Mouse (Mus musculus): ENCODE measurements at regions not wholly inside any gene's neighbourhood (a gene's known extent, or its start where the extent isn't known, plus 50 kb on each side); places are given as distances from the start of the nearest gene placed in this dataset.

DNA sequence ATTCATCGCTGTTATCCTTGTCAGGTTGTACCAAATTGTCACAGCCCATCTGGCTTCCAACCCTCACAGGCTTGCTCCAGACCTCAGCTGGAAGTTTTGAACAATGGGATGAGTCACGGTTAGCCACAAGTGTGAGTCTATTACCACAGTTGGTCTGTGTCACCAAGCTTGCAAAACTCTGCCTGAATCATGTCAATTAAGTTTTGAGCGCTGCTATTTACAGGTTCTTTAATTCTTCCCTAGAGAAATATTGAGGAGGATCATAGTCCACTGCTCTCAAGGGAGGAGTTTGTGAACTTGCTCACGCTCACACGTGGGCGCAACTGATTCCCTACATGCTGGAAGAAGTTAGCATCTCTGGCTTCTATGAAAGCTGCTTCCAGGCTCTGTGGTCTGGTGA lies 292.6 kb downstream of the Lmo4 start:
- TF ChIP-seq CTCF (IDR thresholded peaks at IDR 0.05) = no peak
- ATAC-seq (peak; percentile 97), DNase-seq (ENCODE audit: low read depth, low spot score) (peak; percentile 98)
- H3K27me3 ChIP-seq = no peaks in the 10 kb centered on the region
- POLR2A ChIA-PET = interaction anchor here (0.8 to 1.2 kb wide), 3 partner anchors 15 to 294 kb away, joined by 3 to 4 read pairs (median 3); no protein-coding TSS in a partner anchor
- CTCF ChIA-PET = interaction anchor here (1.1 to 2.5 kb wide), 5 partner anchors 8 to 295 kb away, joined by 4 to 7 read pairs (median 4); no protein-coding TSS in a partner anchor
- in situ Hi-C loops (cut with MboI; ENCODE audit: low pct_unique_long_range_greater_than_20kb) = loop anchor here (5.0 to 10.0 kb wide), 2 partner anchors 290 to 472 kb away; no protein-coding TSS in a partner anchor

DNA sequence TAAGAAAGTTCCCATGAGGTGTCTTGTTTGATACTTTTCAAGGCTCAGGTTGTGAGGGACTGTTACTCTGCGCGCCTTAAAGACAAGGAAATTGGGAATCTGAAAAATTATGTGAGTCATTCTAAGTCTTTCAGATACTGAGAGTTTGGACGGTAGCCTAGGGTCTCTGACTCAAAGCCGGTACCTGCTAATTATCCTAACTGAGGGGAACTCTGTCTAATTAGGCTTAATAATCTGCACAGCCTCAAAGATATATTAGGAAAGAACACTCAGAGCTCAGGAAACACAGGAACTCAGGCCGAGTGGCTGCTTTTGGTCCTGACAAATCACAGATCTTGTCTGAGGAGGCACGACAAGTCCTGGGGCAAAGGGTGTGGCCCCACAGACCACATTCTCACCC lies 295.7 kb downstream of the Lmo4 start:
- CTCF ChIA-PET = no interaction called here
- in situ Hi-C loops (cut with MboI; ENCODE audit: low pct_unique_long_range_greater_than_20kb) = no loop called here

DNA sequence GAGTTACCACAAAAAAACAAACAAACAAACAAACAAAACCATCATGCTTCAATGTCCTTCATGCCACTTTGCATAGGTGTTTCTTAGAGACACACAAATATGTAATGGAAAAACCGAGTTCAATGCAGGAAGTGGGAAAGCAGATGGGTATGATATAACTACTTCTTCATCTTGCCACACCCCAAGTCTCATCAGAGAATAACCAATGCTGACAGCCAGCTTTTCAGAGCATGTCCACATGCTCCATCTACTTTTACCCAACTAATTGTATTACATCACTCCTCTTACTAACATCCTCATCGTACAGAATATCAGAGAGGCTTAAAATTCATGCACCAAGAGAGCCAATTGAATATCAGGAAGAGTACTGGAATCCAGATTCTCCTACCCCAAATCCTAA lies 301.6 kb downstream of the Lmo4 start:
- CTCF ChIA-PET = no interaction called here
- DNase-seq (ENCODE audit: low read depth, low spot score) = no peak
- no peak for ATAC-seq
- no peaks in the 10 kb centered on the region for H3K27me3 ChIP-seq
- in situ Hi-C loops (cut with MboI; ENCODE audit: low pct_unique_long_range_greater_than_20kb) = no loop called here
- POLR2A ChIA-PET = no interaction called here
- no peak for TF ChIP-seq CTCF (IDR thresholded peaks at IDR 0.05)

More for the DNA sequence above, 295.7 kb downstream of the Lmo4 start:
- POLR2A ChIA-PET = no interaction called here
- no peak for TF ChIP-seq CTCF (IDR thresholded peaks at IDR 0.05)
- no peak for ATAC-seq
- no peak for DNase-seq (ENCODE audit: low read depth, low spot score)
- H3K27me3 ChIP-seq = no peaks in the 10 kb centered on the region

DNA sequence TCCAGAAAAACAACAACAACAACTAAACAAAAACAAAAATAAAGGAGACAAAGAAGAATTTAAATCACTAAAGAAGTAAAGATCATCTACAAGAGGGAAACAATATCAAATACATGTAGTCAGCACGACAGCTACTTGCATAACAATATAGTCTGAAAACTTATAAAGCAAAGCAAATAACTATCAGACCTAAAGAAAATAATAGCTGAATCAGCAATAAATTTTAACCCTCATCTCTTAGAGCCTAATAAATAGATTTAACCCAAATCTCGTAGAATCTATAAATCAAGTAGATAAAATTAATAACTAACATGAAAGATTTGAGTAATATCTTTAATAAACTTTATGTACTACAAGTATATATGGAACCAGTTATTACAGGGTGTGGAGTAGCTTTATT lies 324.2 kb downstream of the Lmo4 start:
- no peak for ATAC-seq
- no peak for TF ChIP-seq CTCF (IDR thresholded peaks at IDR 0.05)
- no peaks in the 10 kb centered on the region for H3K27me3 ChIP-seq
- ChIA-PET POLR2A (no interaction called here), CTCF (no interaction called here)
- no peak for DNase-seq (ENCODE audit: low read depth, low spot score)
- in situ Hi-C loops (cut with MboI; ENCODE audit: low pct_unique_long_range_greater_than_20kb) = no loop called here

DNA sequence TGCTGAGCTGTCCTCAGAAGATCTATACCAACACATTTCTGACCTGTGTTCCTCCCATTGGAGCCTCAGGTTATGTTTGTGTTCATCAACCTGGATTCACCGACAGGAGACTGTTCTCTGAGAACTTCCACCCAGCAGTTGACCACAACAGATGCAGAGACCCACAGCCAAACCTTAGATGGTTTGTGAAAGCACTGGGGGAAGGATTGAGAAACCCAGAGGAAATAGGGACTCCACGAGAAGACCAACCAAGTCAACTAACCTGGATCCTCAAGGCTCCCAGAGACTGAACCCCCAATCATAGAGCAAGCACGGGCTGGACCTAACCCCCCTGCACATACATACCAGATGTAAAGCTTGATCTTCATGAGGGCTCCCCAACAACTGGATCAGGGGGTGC lies 331.1 kb downstream of the Lmo4 start:
- ChIA-PET CTCF (no interaction called here), POLR2A (no interaction called here)
- no peak for TF ChIP-seq CTCF (IDR thresholded peaks at IDR 0.05)
- in situ Hi-C loops (cut with MboI; ENCODE audit: low pct_unique_long_range_greater_than_20kb) = no loop called here
- H3K27me3 ChIP-seq = no peaks in the 10 kb centered on the region
- DNase-seq (ENCODE audit: low read depth, low spot score) (no peak), ATAC-seq (no peak)

DNA sequence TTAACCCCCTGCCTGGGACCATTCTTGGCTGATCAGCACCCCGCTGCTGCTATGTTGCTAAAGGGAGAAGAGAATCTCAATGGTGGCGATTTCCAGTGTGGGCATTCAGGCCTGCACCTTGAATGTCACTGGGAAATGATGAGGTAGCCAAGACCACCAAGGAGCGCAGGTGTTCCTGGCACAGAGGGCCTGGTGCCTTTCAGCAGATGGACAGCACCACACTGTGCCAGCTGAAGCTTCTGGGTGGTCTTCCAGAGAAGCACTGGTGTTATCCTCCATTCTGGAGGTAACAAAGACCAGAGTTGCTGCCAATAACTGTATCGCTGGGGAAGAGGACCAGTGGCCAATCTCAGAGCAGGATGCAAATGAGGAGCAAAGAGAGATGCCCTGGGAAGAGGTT lies 338.5 kb downstream of the Lmo4 start:
- in situ Hi-C loops (cut with MboI; ENCODE audit: low pct_unique_long_range_greater_than_20kb) = no loop called here
- ChIA-PET POLR2A (no interaction called here), CTCF (no interaction called here)
- TF ChIP-seq CTCF (IDR thresholded peaks at IDR 0.05) = no peak
- DNase-seq (ENCODE audit: low read depth, low spot score) (no peak), ATAC-seq (no peak)
- no peaks in the 10 kb centered on the region for H3K27me3 ChIP-seq

DNA sequence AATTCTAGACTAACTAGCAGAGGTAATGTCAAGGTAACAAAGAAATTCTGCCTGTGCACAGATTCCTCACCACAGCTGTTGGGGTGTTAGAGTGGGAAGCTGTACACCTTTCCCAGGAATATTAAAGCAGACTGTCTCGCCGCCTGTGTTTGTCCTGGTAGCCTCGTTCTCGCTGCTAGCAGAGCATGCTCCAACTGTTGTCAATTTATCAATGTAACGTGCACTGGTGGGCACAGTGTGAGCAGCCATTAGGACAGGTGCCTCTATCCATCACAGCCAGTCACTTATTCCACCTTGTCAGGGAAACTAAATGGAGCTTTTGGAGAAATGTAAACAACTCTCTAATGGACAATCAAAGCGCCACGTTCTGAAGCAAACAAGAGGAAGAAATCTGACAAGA lies 339.4 kb downstream of the Lmo4 start:
- ATAC-seq (no peak), DNase-seq (ENCODE audit: low read depth, low spot score) (no peak)
- ChIA-PET CTCF (interaction anchor here (1.1 kb wide), 1 partner anchor 25 kb away, joined by 3 read pairs; no protein-coding TSS in a partner anchor), POLR2A (no interaction called here)
- no peaks in the 10 kb centered on the region for H3K27me3 ChIP-seq
- in situ Hi-C loops (cut with MboI; ENCODE audit: low pct_unique_long_range_greater_than_20kb) = no loop called here
- TF ChIP-seq CTCF (IDR thresholded peaks at IDR 0.05) = no peak

DNA sequence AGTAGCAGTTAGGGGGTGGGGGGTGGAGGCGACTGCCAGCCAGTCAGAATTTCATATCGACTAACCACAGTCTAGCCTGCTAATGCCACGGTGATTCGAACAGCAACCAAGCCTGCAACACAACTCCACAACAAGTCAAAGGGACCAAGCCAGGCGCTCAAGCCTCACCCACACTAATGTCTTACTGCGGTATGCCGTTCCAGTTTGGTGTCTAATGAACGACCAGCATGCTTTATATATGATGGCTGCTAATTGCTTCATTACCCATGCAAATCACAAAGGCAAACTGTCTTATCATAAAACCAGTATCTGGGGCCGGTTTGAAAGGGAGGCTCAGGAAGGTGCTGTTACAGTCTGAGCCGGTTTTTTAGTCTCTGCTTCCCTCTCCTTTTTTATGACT lies 340.5 kb downstream of the Lmo4 start:
- ATAC-seq (no peak), DNase-seq (ENCODE audit: low read depth, low spot score) (no peak)
- in situ Hi-C loops (cut with MboI; ENCODE audit: low pct_unique_long_range_greater_than_20kb) = no loop called here
- ChIA-PET POLR2A (no interaction called here), CTCF (interaction anchor here (1.1 kb wide), 1 partner anchor 27 kb away, joined by 3 read pairs; no protein-coding TSS in a partner anchor)
- TF ChIP-seq CTCF (IDR thresholded peaks at IDR 0.05) = no peak
- no peaks in the 10 kb centered on the region for H3K27me3 ChIP-seq

DNA sequence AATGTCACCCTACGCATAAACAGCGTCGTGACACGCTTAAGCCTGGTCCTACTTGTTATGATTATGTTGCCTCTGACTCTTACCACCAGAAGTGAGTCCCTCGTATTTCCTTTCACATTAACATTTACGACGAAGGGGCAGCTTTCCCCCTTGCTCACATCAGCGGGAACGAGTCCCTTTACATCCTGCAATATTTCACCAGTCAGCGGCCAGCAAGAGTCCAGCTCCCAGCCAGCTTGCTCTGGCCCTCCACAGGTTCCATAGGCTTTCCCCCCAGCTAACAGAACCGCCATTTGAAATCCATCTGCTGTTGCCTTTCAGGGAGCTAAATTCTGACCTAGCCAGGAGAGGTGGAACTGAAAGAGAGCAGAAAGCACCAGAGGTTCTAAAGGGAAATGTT lies 342.5 kb downstream of the Lmo4 start:
- TF ChIP-seq CTCF (IDR thresholded peaks at IDR 0.05) = no peak
- in situ Hi-C loops (cut with MboI; ENCODE audit: low pct_unique_long_range_greater_than_20kb) = no loop called here

DNA sequence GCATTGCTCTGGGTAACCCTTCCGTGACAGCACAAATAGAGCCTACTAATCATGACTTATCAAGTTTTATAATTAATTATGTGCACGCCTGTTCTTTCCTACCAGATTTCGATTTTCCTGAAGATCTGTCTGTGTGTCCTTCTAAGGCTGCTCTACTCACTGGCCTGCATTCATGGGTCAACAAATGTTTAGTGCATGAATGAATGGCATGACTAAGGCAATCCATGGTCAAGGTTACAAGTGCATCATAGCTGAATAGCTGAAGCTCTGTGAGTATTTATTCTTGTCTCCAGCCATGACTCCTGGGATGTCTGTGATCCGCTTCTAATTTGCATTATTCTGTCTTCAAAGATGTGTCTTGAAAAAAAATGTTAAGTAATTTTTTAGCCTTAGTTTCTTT lies 343.2 kb downstream of the Lmo4 start:
- no peak for TF ChIP-seq CTCF (IDR thresholded peaks at IDR 0.05)
- H3K27me3 ChIP-seq = no peaks in the 10 kb centered on the region
- CTCF ChIA-PET = interaction anchor here (1.0 to 1.2 kb wide), 3 partner anchors 26 to 38 kb away, joined by 3 to 5 read pairs (median 3); no protein-coding TSS in a partner anchor
- POLR2A ChIA-PET = interaction anchor here (0.7 to 1.3 kb wide), 3 partner anchors 26 to 342 kb away, joined by 3 to 4 read pairs (median 3); no protein-coding TSS in a partner anchor
- in situ Hi-C loops (cut with MboI; ENCODE audit: low pct_unique_long_range_greater_than_20kb) = no loop called here
- ATAC-seq (no peak), DNase-seq (ENCODE audit: low read depth, low spot score) (no peak)

More for the DNA sequence above, 342.5 kb downstream of the Lmo4 start:
- DNase-seq (ENCODE audit: low read depth, low spot score) (no peak), ATAC-seq (no peak)
- CTCF ChIA-PET = interaction anchor here (1.2 kb wide), 1 partner anchor 37 kb away, joined by 3 read pairs; no protein-coding TSS in a partner anchor
- POLR2A ChIA-PET = interaction anchor here (0.7 kb wide), 1 partner anchor 27 kb away, joined by 3 read pairs; no protein-coding TSS in a partner anchor
- no peaks in the 10 kb centered on the region for H3K27me3 ChIP-seq

DNA sequence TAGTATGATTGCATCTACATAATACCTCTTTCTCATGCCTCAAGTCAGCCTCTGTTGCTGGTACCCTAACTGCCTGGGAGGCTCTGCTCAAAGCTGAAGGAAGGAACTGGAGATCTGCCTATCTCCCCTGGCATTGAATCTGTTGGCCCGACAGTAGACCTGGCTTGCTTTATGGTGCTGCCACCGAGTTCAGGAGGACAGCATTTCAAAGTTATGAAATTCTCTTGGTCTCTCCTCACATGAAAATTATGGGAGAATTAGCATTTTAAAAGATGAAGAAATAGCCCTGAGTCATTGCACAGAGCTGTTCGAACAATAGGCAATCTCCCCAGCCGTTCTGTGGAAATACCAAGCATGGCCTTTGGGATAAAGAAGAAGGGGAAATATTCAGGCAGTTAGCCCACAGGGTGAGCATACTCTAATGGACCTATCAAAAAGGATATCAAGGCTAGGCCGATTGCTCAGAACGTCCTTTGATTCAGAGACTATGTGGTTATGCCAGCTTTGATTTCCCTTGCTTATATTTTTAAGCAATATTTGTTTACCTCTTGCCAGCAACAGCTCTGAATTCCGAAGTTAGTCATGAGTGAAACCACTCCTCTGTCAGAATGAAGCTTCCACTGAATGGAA lies 369.3 kb downstream of the Lmo4 start:
- POLR2A ChIA-PET = interaction anchor here (0.6 kb wide), 1 partner anchor 27 kb away, joined by 3 read pairs; no protein-coding TSS in a partner anchor
- no peaks in the 10 kb centered on the region for H3K27me3 ChIP-seq
- peak; percentile 4 for TF ChIP-seq CTCF (IDR thresholded peaks at IDR 0.05)
- DNase-seq (ENCODE audit: low read depth, low spot score) (no peak), ATAC-seq (peak; percentile 47)
- CTCF ChIA-PET = interaction anchor here (1.0 to 1.5 kb wide), 6 partner anchors 12 to 26 kb away, joined by 3 to 5 read pairs (median 3); no protein-coding TSS in a partner anchor
- in situ Hi-C loops (cut with MboI; ENCODE audit: low pct_unique_long_range_greater_than_20kb) = no loop called here

Data from Patski (cell line).